Mouse (Mus musculus) heart, postnatal 14 days (tissue): ENCODE measurements around the gene Olfr548-ps1. TPM values are rescaled to one million over a fixed set of nuclear protein-coding genes. Genes with fewer than 3 reads are reported as not detected.
"Not testable (repeated sequence)": the region's sequence is repeated elsewhere in the genome, so short reads cannot be mapped to it uniquely, and the experiment has no call there.

Experiments
- DNase-seq, 2 experiments: peaks; one replicate each; pipeline ENCODE4 v3.0.0; 2021 to 2022
- intact Hi-C: fragments of 180-260 bp; cut with DNase I; formaldehyde crosslinking; loops from one replicate; pipeline ENCODE4 v1.15.1; 2025
- long read RNA-seq, 2 experiments: library from polyadenylated mRNA; stranded (forward); transcript quantifications; one replicate each; pipeline ENCODE4 v2.0.0; 2021
- total RNA-seq, 2 experiments: library from RNA; stranded (reverse); gene quantifications; 2 replicates each; pipeline ENCODE4 v1.2.3; 2021

The Olfr548-ps1 gene
- not detected for total RNA-seq
- long read RNA-seq, experiment 1 = 0 reads
- long read RNA-seq, experiment 2 = 0 reads

DNA sequence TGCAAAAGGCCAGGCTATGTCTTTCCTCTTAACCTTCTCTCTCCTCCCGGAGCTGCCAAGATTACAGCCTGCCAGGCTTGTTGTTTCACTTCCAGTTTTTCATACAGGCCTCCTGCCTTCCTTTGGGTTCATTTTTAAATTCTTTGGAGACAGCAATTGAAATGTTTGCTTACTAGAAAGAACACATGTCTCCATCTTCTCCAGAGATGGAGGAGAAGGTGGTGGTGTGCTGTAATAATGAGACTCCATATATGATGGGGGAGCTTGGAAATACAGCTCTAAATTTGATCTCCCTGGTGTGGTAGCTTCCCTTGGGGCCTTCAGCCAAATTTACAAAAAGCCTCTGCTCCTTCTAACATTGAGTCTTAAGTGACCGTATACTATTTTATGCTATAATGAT lies at the start of gene Olfr548-ps1:
Olfr548-ps1 (plus strand) TSS at position 301 of the 400 bp plus-strand sequence.
- DNase-seq = no peak
- intact Hi-C loops = no loop called here

DNA sequence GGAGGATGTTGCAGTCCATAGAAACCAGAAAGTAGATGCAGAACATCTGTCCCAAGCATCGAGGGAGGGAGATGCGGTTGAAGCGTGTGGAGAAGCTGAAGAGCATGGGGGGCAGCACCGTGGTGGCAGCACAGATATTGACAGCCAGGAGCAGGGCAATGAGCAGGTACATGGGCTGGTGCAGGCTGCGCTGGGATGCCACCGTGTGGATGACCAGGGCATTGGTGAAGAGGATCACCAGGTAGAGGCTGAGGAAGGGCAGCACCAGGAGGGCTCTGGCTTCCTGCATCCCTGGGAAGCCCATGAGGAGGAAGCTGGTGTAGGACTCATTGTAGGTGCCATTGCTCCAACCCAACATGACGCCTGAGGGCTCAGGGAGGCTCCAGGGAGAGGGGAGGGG lies 46.3 kb upstream of the Olfr548-ps1 start:
- intact Hi-C loops, DNase-seq: not testable (repeated sequence)

GRCm38 (mm10) chr7:102499473-102499872 lies 41.2 kb upstream of the Olfr548-ps1 start, which contains the start of gene Olfr545:
Olfr545 (minus strand) TSS chr7:102499573.
- intact Hi-C loops = no loop called here
- DNase-seq = no peak

DNA sequence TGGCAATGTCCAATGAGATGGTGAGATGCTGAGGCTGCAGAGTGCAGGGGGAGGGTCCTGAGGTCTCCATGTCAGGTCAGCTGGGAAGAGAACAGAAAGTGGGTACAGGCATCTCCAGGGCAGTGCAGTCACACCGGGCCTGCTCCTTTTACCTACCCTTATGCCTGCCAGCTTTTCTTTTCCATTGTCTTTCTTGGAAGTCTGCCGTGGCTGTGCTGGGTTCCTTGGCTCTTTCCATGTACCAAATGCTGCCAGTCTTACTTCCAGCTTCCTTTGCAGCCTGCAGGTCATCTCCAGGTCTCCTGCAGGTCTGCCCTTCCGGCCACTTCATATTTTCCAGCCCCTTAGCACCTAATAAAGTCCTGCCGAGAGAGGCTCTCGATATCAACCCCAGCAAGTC lies 38.7 kb upstream of the Olfr548-ps1 start:
- intact Hi-C loops = no loop called here
- DNase-seq = no peak

DNA sequence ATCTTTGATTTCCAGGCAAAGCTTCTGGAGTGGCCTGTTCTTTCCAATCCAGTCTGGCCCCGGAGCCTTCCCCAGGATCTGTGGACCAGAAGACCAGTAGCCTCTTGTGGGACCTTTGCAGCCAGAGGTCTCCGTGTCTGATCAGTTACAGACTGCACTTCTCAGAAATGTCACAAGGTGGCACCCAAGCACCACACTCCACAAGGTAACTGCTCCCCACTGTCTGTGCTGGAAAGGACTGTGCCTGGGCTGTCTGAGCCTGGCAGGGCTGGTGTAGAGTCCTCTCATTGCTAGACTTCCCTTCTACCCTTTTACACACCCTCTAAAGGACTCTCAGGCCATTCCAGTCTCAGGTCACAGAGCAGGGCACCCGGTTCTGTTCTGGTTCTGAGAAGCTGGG lies 33.8 kb upstream of the Olfr548-ps1 start:
- peak; percentile 69 to 78 for DNase-seq
- intact Hi-C loops = loop anchor here (5.0 kb wide), 1 partner anchor 1435 kb away; the partner anchor contains the start of gene Olfr633

DNA sequence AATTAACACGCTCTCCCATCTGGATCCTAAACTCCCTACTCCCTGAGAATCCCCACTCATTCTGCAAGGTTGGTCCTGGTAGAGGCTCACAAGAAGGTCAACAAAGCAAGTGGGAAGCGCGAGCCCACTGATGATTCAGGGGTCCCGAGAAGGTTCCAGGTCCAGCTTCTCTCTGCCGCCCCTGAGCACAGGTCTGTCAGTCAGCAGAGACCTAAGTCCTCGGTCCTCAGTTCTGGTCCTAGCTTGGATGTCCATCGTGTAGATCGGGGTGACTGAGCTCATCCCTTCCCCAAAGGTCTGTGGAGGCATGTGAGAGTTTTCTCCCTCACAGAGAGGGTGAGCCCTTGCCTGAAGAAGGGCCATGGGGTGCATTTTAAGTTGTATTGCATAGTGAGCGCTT lies 32.6 kb upstream of the Olfr548-ps1 start:
- intact Hi-C loops = loop anchor here (5.0 kb wide), 1 partner anchor 1434 kb away; the partner anchor contains the start of gene Olfr633
- DNase-seq = no peak

DNA sequence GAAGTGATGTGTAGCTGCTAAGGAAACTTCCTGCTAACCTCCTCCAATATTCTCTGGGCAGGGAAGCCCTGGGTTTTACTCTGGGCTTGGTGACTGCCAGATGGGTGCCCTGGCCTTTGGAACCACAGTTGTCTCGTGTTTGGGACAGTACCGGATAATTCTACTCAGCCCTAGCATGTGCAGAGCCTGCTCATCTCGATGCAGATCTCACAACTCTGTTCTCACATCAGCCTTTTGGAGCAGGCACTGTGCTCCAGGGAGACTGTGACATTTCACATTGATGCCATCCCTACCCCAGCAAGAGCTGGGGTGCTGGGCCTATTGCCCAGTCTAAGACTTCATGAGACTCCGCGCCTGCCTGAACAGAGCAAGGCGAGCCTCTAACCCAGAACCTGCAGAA lies 32.0 kb upstream of the Olfr548-ps1 start:
- intact Hi-C loops = loop anchor here (5.0 kb wide), 1 partner anchor 1434 kb away; the partner anchor contains the start of gene Olfr633
- DNase-seq = no peak

GRCm38 (mm10) chr7:102509726-102510125 lies 31.0 kb upstream of the Olfr548-ps1 start:
- intact Hi-C loops = loop anchor here (5.0 to 10.0 kb wide), 4 partner anchors 185 to 1433 kb away; partner anchors contain the start of genes Olfr557 and Olfr633

DNA sequence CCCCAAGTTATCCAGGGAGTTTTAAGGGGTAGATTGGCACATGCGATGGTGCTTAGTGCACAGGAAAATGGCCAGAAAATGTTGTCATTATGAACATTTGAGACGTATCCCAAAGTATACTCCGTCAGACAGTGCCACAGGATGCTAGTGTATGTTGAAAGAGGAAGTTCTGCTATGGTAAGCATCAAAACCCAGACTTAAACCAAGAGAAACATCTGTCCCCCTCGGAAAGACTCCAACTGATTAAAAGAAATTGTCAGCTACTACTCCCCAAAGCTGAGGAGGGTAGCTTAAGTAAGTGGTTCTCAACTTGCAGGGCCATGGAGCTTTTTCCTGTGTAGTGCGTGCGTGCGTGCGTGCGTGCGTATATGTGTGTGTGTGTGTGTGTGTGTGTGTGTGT lies 28.8 kb upstream of the Olfr548-ps1 start:
- intact Hi-C loops = loop anchor here (2.0 to 10.0 kb wide), 4 partner anchors 183 to 1363 kb away; partner anchors contain the start of gene Olfr557
- no peak for DNase-seq

More at GRCm38 (mm10) chr7:102509726-102510125, 31.0 kb upstream of the Olfr548-ps1 start:
- no peak for DNase-seq

DNA sequence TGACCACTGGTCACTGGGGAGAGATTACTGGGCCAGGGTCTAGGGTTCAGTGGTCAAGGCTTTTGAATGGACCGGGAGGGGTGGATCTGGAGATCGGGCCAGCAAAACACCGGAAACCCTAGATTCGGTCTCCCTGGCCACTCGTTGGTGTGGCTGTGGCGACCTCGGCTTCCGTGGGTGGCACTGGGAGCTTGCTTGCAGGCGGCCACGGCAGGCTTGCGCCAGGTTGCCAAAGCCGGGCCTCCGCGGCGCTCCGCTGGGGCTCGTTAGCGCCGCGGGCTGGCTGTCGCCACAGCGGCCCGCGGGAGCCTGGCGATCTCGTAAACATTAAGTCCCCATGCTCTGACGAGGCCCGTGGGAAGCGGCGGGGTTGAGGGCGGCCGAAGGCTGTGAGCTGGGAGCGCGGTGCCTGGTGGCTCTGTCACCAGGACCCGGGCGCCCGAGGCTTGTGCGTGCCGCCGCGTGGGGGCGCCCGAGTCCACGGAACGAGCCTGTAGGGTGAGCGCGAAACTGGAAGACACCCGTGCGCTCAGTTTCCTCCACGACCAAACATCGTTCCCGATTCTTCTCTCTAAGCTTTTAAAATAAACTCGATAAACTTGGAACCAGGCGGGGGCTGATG lies 27.8 kb upstream of the Olfr548-ps1 start:
- intact Hi-C loops = loop anchor here (1.0 to 10.0 kb wide), 5 partner anchors 123 to 1362 kb away; partner anchors contain the start of gene Olfr557

GRCm38 (mm10) chr7:102514144-102514543 lies 26.6 kb upstream of the Olfr548-ps1 start:
- intact Hi-C loops = loop anchor here (5.0 to 10.0 kb wide), 3 partner anchors 181 to 1361 kb away; partner anchors contain the start of gene Olfr557
- no peak for DNase-seq

More for the DNA sequence above, 27.8 kb upstream of the Olfr548-ps1 start:
- DNase-seq = peak; percentile 94 to 96

DNA sequence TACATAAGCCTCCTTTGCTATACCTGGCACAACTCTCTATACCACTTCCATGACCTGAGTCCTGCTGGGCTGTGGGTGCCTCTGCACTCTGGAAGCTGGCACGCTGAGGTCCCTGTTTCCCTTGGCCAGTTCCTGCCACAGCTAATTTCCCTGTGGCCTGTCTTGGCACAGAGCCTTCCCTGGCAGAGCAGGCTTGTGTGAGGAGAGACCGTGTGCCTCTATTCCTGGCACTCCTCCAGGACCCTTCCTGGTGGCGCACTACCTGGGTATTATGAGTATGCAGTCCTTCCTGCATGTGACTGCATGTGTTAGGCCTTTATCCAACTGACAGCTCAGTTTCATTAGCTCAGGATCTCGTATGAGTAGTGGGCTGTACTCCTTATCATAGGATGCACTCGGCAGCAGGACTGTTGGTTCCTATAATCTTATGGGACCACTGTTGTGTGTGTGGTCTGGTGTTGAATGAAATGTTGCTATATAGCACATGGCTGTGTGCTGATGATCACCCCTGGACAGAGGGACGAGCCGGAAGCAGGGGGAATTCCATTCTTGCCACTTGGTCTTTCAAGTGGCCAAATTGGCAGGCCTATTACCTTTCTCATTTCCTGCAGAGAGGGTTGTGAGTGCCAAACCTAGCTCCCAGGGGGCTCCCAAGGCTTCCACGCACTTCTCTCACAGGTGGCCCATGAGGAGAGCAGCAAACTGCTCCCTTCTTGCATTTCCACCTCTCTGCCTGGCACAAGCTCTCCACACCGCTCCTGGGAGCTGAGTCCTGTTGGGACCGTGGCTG lies 24.2 kb upstream of the Olfr548-ps1 start:
- intact Hi-C loops = loop anchor here (10.0 kb wide), 2 partner anchors 178 to 1358 kb away; partner anchors contain the start of gene Olfr557
- DNase-seq = peak; percentile 9 to 16

- DNase-seq = no peak
- intact Hi-C loops = loop anchor here (10.0 kb wide), 2 partner anchors 178 to 1358 kb away; partner anchors contain the start of gene Olfr557
Observed at GRCm38 (mm10) chr7:102517051-102517335, 23.7 kb upstream of the Olfr548-ps1 start.

DNA sequence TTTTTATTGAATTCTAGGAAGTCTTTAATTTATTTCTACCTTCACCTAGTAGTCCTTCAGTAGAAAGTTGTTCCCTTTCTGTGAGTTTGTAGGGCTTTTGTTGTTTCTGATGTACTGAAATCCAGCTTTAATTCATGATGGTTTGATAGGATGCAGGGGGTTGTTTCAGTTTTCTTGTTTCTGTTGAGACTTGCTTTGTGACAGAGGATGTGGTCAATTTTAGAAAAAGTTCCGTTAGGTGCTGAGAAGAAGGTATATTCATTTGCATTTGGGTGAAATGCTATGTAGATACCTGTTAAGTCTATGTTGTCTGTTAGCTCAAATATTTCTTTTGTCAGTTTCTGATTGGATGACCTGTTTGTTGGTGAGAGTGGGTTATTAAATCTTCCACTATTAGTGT lies 11.6 kb upstream of the Olfr548-ps1 start:
- intact Hi-C loops = no loop called here
- no peak for DNase-seq

- intact Hi-C loops = no loop called here
- no peak for DNase-seq
Observed at GRCm38 (mm10) chr7:102534449-102534848, 6.2 kb upstream of the Olfr548-ps1 start, which contains the start of gene Olfr547. Olfr547 (plus strand) TSS chr7:102534749.

DNA sequence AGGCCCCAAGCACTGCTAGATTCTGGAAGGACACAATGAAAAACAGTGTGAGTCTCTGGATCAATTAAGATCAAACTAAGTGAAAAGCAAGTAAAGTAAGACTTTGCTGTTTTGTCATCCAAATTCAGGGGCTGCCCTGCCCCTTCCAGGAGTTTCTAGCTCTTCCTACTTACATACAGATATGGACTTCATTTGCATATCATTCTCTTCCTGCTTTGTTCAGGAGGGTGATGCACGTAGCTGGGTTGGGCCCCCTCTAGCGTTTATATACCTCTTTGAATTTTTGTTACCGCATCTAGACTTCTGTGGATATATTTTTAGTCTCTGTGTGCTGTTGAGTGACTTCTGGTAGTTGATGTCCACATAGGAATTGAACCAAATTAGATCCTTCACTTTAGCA lies 555 bp downstream of the Olfr548-ps1 start:
- no peak for DNase-seq
- intact Hi-C loops = no loop called here

- DNase-seq = no peak
- intact Hi-C loops = no loop called here
Observed at GRCm38 (mm10) chr7:102549570-102549969, 8.9 kb downstream of the Olfr548-ps1 start, which contains the start of gene Olfr549. Olfr549 (plus strand) TSS chr7:102549870.

DNA sequence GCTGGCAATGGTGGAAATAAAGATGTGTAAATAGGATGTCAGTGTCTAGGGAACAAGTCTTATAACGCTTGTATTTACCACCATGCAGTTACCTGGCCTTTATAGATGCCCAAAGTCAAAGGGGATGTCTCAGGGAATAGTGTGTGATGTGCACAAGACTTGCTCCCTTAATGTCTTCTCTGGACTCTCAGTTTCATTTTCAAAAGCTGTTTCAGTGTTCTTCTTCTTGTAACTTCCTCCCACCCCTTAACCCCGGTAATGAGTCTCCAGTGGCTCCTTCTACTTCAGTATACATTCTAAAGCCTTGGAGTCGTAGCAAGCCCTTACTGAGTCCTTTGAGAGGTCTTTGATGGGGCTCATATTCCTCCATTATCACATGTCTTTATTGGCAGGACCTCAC lies 12.6 kb downstream of the Olfr548-ps1 start:
- intact Hi-C loops = no loop called here
- DNase-seq = no peak

- intact Hi-C loops = no loop called here
- peak; percentile 78 to 86 for DNase-seq
Observed at GRCm38 (mm10) chr7:102564999-102565997, 24.6 kb downstream of the Olfr548-ps1 start, which contains the start of gene Trim21. Trim21 (minus strand) TSS chr7:102565486.

DNA sequence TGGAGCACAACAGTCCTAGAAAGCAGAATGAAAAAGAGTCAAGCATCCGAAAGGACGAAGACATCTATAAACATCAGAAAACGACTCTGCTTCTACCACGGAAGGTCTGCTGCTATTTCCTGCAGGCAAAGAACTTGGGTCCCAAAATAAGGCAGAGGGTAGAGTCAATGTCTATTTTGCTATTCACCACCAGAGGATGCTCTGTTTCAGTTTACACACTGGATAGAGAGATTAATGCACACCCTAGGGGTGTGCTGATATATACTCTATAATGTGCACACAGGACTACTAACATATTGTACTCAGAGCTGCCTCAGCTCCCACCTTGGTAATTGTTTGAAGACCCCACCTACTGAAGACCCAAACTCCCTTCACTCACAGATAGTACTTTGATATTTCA lies 25.5 kb downstream of the Olfr548-ps1 start:
- intact Hi-C loops = no loop called here
- DNase-seq = no peak
